Mouse (Mus musculus): Measurements from ENCODE around the gene Aftph.

The Aftph gene

DNA sequence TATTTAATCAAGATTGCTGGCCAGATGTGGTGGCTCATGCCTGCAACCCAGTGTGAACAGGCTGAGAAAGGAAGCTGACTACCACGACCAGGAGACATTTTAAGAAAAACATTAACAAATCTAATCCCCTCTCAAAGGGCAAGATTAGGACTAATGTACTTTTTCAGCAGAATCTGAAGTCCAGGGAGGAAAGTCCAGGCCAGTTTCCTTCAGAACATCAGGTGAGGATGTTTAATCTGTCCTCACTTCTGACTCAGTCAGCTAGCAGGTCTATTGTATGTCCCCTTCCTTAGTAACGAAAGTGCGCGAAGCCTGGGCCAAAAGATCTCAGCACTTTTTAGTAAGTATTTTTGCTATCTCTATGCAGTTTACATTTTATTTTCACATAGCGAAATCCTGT lies 17.8 kb downstream of the Aftph start:
- DNase-seq, result no peak

DNA sequence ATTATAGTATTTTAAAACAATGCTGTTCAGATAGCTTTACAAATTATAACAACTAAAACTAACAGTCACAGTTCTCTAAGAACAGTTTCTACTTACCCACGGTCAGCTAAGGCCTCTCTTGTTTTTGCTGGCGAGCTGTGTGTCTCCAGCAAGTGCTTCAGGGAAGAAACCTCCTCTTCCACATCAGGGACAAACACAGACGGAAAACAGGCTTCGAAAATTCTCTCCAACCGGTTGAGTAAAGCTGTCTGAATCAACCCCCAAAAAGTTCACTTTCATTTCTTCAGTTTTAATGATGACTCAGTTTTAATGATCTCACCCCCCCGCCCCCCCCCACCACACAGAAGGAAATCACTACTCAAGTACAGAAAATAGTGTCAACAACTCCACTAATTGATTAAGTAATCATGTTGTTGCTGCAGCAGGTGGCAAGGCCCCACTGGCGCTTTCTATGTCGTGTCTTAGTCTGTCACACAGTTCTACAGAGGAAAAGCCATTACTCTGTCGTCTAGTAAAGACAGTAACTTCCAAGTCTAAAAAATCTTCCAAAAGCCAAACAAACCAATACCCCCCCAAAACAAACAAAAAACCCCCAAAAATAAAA lies 29.2 kb downstream of the Aftph start:
- DNase-seq, result no peak

GRCm38 (mm10) chr11:20691000-20691399 lies 50.4 kb downstream of the Aftph start:
- DNase-seq, result peak; percentile 73

DNA sequence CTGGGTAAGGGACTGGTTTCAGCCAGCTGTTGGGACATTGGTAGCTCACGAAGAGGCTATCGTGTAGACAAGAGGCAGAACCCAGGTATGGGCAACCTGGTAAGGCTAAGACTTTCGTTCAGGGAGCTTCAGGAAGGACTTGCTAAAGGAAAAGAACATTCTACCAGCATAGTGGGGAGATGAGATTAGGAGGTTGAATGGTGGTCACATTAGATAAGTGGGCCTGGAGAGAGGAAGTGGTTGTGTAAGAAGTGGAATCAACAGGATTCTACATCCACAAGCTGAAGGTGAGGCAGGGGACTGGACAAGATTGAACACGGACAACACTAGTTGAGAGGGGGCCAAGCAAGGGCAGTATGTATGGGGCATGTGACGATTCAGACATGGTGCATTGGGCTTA lies 59.7 kb downstream of the Aftph start:
- DNase-seq, result no peak

- DNase-seq, result no peak
These were observed 60.6 kb downstream of the Aftph start for GRCm38 (mm10) chr11:20680781-20681180.

DNA sequence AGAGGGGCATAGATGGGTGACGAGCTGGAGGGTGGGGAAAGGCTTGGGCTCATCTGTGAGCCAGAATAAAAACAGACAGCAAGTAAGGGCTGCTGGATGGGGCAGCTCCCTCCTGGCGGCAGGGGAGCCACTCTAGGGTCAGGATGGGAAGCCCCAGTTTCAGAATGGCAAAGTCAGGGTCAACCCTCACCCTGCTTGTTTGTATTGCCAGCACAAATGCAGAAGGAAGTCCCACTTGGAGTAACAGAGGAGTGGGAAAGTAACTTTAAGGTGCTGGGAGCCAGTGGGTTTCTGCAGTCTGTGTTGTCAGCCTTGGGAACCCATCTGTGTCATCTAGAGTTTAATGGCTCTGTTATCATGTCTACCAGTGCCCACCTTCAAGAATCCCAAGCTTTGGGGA lies 62.0 kb downstream of the Aftph start:
- DNase-seq, result no peak

- no peak for DNase-seq
These were observed 68.9 kb downstream of the Aftph start for GRCm38 (mm10) chr11:20672513-20672912.

DNA sequence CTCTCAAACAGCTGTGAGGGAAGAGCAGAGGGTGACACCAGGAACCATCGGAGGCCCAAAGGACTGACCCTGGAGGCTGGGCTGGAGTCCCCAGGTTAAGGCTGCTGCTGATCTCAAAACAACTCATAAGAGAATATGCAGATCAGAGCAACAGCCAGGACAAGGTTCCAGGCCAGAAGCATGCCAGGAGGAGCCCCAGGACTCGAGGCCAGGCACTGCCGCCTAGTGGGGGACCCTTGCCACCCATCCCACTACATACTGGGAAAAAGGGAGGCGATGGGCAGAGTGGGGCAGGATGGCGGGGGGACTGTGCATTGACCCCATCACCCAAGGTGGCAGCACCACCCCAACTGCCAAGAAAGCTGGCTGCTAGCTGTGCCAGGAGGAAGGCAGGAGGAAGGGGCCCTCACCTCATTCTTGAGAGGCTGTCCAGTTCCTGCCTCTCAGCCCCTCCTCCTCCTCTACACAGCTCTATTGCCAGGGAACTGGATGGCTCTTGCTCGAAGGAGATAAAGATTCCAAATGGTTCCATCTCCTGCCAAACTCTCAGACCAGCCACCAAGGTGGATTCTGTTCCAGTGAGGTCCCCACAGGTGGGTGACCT lies 69.5 kb downstream of the Aftph start:
- no peak for DNase-seq

GRCm38 (mm10) chr11:20664878-20665277 lies 76.5 kb downstream of the Aftph start:
- no peak for DNase-seq

DNA sequence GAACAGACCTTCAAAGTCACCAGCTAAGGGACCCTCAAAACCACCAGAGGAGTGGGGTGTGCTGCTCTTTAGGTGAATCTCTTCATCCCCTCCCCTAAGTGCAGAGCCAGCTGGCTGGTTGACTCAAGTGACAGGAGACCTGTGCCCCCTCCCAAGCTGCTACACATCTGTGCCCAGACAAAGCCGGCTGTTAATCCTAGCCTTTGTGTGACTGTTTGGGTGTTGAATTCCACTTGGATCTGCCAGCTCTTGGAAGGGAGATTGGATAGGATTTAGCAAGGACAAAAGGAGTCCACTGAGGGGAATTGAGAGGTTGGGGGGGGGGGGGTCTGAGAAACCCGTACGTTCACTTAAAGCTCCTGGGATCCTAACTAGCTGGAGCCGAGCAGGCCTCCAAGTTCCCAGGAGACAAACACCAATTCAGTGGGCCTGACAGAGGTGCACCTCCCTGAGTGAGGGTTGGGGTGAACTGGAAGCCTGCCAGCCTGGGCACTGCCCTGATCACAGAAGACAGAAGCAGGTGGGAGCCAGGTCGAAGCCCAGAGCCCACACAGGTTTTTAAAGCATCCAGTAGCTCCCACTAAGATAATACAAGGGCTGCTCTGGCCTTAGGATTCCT lies 77.7 kb downstream of the Aftph start:
- no peak for DNase-seq

DNA sequence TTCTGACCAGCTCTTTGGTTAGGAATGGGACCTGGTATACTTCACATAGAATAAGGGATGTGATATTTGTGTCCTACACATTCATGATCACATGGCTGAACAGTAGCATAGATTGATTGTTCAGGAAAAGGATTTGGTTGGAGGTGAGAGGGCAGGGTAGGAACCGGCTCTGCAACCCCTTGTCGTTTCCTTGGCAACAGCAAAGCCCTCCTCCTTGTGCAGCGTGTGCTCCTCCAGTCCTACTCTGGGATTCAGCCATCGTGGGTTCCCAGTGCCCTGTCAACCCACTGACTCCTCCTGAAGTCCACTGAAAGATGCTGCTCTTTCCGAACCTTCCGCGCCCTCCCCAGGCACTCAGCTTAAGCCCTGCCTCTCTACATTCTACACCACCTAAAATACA lies 78.6 kb downstream of the Aftph start:
- DNase-seq, result no peak

GRCm38 (mm10) chr11:20661652-20662051 lies 79.7 kb downstream of the Aftph start:
- peak; percentile 74 for DNase-seq

DNA sequence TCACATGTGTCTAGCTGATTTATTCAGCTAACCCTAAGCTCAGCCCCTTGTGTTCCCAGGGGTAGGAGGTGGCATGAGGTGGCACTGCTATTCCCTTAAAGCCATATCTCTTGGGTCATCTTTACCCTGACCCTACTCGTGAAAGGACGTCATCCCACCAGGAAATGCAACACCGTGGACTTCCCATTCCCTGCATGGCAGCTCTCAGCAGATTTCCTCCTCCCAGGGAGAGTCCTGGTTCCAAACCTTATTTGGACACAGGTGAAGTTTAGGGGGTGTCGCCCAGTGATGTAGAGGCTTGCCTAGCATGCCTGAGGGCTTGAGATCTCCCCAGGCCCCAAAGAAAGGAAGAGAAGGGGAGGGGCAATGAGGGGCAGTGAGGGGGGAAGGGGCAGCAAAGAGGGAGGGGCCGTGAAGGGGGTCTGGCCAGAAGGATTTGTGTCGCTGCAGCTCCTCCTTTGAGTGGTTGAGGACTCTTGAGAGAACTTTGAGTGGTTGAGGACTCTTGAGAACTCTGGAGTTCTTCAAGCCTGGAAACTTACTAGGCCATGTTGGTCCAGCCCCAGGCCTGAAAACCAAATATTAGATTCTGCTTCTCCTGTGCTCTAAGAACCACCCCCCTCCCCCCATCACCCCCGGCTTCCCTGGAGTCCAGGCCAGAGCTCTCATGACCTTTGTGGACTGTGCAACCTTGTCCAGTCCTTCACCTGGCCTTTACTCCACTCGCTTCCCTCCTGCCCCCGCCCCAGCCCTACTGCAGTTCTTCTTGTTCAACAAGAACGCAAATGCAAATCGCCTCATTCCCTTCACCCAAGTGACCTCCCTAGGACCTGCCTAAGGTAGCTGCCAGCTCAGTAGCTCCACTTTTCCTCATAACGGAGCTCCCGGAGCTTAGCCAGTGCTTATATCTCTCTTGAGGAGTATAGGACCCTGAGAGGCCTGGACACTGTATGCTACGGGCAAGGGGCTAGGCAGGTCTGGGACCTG lies 81.0 kb downstream of the Aftph start:
- DNase-seq, result no peak

DNA sequence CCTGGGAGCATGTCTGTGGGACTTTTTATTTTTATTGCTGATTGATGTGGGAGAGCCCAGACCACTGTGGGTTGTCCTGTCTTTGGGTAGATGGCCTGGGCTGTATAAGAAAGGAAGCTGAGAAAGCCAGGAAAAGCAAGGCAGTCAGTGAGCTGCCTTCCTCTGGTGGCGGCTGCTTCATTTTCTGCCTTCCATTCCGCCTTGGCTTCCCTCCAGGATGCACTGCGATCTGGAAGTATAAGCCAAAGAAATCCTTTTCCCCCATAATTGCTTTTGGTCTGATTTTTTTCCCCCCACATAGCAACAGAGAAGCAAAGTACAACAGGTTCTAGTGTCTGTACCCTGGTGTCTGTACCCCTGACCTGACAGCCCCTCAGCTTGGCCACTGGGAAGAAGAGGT lies 82.3 kb downstream of the Aftph start:
- no peak for DNase-seq

GRCm38 (mm10) chr11:20656711-20657057 lies 84.7 kb downstream of the Aftph start:
- DNase-seq, result peak; percentile 32

DNA sequence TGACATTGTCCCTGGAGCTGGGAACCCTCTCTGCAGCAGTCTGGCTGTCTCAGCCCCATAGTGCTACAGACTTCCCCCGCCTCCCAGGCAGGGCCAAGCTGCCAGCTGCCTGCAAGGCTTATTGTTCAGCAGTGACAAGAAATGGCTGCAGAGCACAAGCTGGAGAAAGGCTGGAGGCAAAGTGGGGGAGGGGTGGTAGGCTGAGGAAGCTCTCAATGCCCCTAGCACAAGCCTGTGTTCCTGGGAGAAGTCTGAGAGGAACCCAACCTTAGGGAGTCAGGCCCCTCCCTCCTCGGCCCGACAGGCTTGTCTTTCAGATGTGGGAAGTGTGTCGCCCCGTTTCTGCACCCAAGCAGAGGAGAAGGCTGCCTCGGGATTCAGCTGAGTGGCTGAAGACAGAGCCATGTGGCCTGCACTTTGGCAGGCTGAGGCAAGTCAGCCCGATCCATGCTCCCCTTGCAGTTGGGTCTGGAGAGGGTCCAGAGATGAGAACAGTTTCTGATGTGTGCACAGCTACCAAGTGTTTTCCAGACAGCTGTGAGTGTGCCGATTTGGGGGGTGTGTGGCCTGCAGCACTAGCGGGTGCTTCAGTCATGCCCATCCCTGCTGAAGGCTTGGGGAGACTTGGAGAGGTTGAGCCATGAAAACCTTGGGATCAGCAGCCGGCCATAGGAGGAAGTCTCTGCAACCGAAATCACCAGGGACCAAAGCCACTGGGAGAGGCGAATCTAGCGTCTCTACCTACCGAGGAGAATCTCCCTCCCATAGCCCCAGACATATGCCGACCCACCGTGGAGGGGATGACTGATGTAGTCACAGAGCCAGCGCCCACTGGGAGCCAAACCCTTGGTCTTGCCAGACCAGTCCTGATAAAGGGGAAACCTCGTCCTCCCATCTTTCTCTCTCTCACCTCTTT lies 85.3 kb downstream of the Aftph start:
- DNase-seq, result peak; percentile 62

DNA sequence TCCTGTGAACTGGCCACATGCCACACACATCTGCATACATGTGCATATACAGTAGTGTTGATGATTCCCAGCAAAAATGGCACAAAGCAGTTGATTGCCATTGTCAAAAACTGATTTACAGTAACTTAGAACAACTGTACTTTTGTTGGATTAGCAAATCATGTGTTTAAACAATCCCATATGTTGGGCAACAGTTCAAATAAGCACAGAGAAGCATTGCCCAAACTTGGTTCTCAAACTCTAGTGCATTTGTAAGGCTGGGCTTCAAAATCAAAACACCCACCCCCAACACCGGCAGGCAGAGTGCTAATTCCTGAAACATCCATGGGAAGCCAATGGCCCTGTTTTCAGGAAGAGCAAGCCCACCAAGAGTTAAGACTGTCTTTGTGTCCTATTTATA lies 90.2 kb downstream of the Aftph start:
- no peak for DNase-seq

GRCm38 (mm10) chr11:20650006-20650639 lies 91.3 kb downstream of the Aftph start:
- DNase-seq, result no peak

- no peak for DNase-seq
These were observed 91.9 kb downstream of the Aftph start for GRCm38 (mm10) chr11:20649477-20649876.

DNA sequence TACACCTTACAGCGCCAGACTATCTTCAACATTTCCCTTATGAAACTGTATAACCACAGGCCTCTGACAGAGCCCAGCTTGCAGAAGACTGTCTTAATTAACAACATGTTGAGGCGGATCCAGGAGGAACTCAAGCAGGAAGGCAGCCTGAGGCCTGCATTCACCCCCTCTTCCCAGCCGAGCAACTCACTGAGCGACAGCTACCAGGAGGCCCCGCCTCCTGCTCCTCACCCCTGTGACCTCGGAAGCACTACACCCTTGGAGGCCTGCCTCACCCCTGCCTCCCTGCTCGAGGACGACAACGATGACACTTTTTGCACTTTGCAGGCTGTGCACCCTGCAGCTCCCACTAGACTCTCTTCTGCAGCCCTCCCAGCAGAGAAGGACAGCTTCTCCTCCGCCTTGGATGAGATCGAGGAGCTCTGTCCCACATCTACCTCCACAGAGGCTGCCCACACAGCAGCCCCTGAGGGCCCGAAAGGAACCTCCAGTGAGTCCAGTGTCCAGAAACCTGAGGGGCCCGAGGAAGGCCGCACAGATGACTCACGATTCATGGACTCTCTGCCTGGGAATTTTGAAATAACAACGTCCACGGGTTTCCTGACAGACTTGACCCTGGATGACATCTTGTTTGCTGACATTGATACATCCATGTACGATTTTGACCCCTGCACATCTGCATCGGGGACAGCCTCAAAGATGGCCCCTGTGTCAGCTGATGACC lies 93.3 kb downstream of the Aftph start:
- no peak for DNase-seq

Measured in thymus, postnatal 14 days (tissue).